Mouse (Mus musculus): ENCODE measurements around the gene Slc51a.

Gene Slc51a

DNA sequence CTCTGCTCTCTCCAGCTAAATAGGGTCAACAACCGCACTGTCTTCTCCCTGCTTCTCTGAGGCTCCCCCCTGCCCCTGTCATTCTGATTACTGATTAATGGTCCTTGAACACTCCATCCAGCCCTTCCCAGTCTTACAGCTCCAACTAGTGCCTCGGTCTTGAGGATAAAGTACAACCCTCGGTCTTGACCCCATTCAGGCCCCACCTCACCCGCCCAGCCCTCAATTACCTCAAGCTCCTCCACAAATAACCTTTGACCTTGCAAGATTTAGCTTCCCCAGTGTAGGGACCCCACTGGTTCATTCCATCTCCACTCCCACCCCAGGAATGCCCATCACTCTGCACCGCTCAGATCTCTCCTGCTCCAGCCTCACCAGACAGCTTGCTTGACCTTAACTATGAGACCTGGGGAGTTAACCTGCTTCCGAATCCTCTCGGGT is 3.2 kb downstream of the Slc51a start:
- in situ Hi-C loops (cut with MboI; ENCODE audit: unreplicated experiment in 2 of 2), result loop anchor here in 1 of 2 experiments (25.0 kb wide), 1 partner anchor 547 kb away; the partner anchor contains the start of genes 0610012G03Rik, Ncbp2 and Pigz

- in situ Hi-C loops (cut with MboI; ENCODE audit: unreplicated experiment in 2 of 2), result loop anchor here in 1 of 2 experiments (25.0 kb wide), 1 partner anchor 542 kb away; the partner anchor contains the start of genes 0610012G03Rik, Ncbp2 and Pigz
Measured at GRCm38 (mm10) chr16:32479415-32479814, 8.3 kb downstream of the Slc51a start.

DNA sequence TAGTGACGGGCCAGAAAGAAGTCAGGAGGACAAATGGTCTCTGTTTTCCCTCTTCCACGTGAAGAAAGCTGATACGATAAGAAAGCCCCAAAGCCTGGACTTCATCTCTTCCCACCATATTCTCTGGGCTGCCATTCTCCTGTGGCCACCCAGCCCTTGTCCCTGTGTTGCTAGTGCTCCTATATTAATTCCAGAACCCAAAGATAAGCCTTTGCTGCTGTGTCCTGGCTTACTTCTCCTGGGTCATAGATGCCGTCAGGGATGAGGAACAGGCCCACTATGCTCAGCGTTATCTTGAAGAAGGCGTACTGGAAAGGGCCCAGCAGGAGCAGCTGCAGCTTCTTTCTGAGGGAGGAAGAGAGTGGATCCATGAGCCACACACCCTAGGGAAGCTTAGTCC is 10.4 kb downstream of the Slc51a start:
- in situ Hi-C loops (cut with MboI; ENCODE audit: unreplicated experiment in 2 of 2), result loop anchor here in 1 of 2 experiments (25.0 kb wide), 1 partner anchor 540 kb away; the partner anchor contains the start of genes 0610012G03Rik, Ncbp2 and Pigz

- in situ Hi-C loops (cut with MboI; ENCODE audit: unreplicated experiment in 2 of 2), result loop anchor here (25.0 kb wide), 1 partner anchor 360 kb away; no protein-coding TSS in a partner anchor
Measured at GRCm38 (mm10) chr16:32472276-32473015, 15.2 kb downstream of the Slc51a start.

DNA sequence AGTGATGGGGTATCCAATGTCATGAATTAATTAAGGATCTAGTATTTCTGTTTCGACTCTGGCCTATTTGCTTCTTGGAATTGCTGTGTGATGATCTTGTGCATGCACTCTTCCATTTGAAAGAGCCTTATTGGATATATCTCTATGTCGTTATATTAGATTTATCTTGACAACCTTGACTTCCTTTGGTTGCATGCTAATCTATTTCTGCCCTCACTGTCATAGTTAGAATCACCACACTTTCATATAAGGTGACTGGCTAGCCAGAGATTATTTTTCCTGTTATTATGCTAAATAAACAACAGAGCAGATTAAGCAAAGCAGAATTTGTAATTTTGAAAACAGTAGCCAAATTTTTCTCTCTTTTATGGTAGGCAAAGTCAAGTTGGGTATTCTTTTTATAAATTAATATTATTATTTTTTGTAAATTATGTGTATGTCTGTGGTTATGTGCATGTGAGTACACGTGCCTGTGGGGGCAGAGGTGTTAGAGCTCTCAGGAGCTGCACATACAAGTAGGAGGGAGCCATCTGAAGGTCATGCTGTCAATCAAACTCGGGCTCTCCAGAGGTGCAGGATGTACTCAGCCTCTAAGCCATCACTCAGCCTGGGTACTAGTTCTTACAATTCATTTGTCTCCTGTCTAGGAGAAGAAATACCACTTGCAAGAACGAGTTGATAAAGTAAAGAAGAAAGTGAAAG is 18.1 kb downstream of the Slc51a start:
- in situ Hi-C loops (cut with MboI; ENCODE audit: unreplicated experiment in 2 of 2), result loop anchor here (10.0 to 25.0 kb wide), 2 partner anchors 95 to 357 kb away; no protein-coding TSS in a partner anchor

DNA sequence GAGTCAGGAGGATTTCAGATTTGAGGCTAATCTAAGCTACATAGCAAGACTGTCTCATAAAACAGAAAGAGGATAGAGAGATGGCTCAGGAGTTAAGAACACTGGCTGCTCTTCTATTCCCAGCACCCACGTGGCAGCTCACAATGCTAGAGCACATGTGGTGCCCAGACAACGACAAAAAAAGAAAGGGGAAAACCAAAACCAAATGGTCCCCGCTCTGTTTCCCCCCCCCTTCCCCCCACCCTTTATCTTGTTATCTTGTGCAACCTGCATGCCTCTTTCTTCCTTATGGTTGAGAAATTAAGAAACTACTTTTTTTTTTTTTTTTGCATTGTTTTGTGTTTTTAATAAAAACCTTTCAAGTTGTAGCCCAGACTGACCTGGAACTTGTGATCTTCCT is 19.2 kb downstream of the Slc51a start:
- in situ Hi-C loops (cut with MboI; ENCODE audit: unreplicated experiment in 2 of 2), result loop anchor here (10.0 to 25.0 kb wide), 2 partner anchors 94 to 356 kb away; no protein-coding TSS in a partner anchor

DNA sequence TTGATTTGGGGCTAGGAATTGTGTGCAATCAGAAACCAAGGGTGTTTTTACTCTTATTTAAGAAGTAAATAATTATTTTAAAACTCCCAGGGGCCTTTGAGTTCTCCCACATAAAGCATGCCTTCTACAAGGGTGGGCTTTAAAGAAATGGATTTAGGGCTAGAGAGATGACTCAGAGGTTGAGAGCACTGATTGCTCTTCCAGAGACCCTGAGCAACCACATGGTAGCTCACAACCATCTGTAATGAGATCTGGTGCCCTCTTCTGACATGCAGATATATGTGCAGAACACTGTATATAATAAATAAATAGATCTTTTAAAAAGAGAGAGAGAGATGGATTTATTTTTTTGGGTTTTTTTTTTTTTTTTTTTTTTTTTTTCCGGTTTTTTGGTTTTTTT is 22.8 kb downstream of the Slc51a start:
- in situ Hi-C loops (cut with MboI; ENCODE audit: unreplicated experiment in 2 of 2), result loop anchor here (5.0 to 25.0 kb wide), 3 partner anchors 90 to 353 kb away; no protein-coding TSS in a partner anchor

DNA sequence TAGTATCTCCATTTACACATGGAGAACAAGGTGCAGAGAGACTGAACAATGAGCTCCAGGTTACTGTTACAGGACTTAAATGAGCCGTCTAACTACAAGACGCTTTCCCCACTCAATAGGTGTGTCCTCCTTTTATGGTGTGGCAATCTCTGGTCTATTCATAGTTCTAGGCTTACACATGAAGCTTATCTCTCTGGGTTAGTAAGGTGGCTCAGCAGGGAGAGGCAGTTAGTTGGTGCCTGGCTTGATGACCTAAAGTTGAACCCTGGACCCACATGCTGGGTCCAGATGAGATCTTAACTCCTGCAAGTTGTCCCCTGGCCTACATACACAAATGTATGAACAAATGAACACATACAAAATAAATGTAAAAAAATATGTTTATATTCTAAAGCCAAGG is 24.3 kb downstream of the Slc51a start:
- in situ Hi-C loops (cut with MboI; ENCODE audit: unreplicated experiment in 2 of 2), result loop anchor here (5.0 to 25.0 kb wide), 3 partner anchors 89 to 351 kb away; no protein-coding TSS in a partner anchor

DNA sequence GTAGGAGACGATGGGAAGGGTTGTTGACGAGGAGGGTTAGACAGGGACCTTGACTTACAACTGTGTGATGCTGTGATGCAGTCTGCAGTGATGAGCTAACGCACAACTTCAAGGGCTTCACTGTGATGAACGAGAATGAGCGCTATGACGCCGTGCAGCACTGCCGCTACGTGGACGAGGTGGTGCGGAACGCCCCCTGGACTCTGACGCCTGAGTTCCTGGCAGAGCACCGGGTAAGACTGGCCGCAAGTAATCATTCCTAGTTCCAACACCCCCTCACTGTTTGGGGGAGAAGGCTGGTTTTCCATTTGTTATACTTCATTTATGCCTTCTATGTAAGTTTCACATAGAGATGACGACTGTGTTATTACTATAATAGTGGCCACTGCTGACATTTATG is 24.7 kb downstream of the Slc51a start:
- in situ Hi-C loops (cut with MboI; ENCODE audit: unreplicated experiment in 2 of 2), result loop anchor here (5.0 to 25.0 kb wide), 3 partner anchors 88 to 351 kb away; no protein-coding TSS in a partner anchor

GRCm38 (mm10) chr16:32461713-32462112 is 26.0 kb downstream of the Slc51a start:
- in situ Hi-C loops (cut with MboI; ENCODE audit: unreplicated experiment in 2 of 2), result loop anchor here (5.0 to 25.0 kb wide), 3 partner anchors 87 to 349 kb away; no protein-coding TSS in a partner anchor

DNA sequence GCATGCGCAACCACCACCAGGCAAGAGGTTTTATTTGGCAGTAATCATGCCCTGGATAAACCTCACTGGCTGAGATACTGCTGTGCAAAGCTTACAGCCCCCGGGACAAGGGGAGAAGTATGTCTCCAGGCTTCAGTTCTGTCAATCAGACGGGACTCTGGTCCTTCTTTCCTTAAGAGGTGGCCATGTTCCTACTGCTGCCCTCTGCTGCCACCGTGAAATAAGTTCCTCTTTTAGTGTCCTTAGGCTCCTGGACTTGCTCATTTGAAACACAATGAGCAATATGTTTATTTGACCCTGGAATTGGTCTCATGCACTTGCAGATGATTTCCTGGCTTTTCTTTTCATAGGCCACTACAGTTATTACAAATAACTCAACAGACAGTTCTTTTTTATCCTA is 27.2 kb downstream of the Slc51a start:
- in situ Hi-C loops (cut with MboI; ENCODE audit: unreplicated experiment in 2 of 2), result loop anchor here (5.0 to 25.0 kb wide), 3 partner anchors 86 to 348 kb away; no protein-coding TSS in a partner anchor

- in situ Hi-C loops (cut with MboI; ENCODE audit: unreplicated experiment in 2 of 2), result loop anchor here (5.0 to 25.0 kb wide), 3 partner anchors 63 to 345 kb away; no protein-coding TSS in a partner anchor
Measured at GRCm38 (mm10) chr16:32457589-32458386, 29.9 kb downstream of the Slc51a start.

GRCm38 (mm10) chr16:32456761-32457160 is 30.9 kb downstream of the Slc51a start:
- in situ Hi-C loops (cut with MboI; ENCODE audit: unreplicated experiment in 2 of 2), result loop anchor here (5.0 to 25.0 kb wide), 3 partner anchors 62 to 344 kb away; no protein-coding TSS in a partner anchor

DNA sequence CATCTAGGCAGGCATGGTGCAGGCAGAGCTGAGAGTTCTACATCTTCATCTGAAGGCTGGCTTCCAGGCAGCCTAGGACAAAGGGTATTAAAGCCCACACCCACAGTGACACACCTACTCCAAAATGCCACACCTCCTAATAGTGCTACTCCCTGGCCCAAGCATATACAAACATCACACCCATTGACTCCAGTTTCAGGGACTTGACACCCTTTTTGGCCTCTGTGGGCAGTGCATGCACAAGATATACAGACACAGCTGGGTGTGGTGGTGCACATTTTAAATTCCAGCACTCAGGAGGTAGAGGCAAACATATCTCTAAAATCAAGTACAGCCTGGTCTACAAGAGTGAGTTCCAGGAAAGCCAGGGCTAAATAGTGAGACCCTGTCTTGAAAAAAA is 31.6 kb downstream of the Slc51a start:
- in situ Hi-C loops (cut with MboI; ENCODE audit: unreplicated experiment in 2 of 2), result loop anchor here (5.0 to 25.0 kb wide), 3 partner anchors 61 to 344 kb away; no protein-coding TSS in a partner anchor

DNA sequence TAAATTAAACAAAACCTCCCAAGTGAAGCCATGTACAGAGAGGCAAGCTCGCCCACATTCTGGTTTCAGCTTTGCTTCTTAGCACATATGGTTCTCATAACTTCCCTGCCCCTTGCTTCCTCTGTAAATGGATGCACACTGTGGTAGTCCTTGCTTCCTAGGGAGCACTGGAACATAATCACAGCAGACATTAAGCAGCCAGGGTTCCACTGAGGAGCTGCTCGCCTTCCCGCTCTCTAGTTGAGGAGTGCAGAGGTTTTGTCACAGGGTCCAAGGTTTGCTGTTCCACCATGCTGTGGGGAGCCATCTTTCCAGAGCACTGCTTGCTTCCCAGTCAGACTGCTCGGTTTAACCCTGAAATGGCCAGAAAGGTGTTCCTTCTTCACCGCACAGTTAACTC is 33.0 kb downstream of the Slc51a start:
- in situ Hi-C loops (cut with MboI; ENCODE audit: unreplicated experiment in 2 of 2), result loop anchor here (5.0 to 25.0 kb wide), 3 partner anchors 60 to 342 kb away; no protein-coding TSS in a partner anchor

DNA sequence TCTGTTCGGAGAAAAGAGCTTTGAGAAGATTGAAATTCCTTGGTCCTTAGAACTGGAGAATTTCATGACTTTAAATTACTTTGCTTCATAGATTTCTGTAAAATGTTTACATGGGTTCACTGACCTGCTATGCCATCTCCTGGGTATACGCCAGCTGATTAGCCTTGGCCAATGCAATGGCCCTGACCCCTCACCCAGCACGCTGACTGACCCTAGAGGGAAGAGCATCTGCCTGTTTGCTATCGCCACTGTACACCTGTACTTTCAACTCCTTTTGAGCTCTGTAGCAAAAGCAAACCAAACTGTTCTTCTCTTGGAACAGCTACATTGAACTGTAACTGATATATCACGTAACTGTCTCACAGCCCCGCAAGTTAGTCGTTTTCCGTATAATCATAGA is 34.6 kb downstream of the Slc51a start:
- in situ Hi-C loops (cut with MboI; ENCODE audit: unreplicated experiment in 2 of 2), result loop anchor here (10.0 to 25.0 kb wide), 2 partner anchors 58 to 341 kb away; no protein-coding TSS in a partner anchor

- in situ Hi-C loops (cut with MboI; ENCODE audit: unreplicated experiment in 2 of 2), result loop anchor here (10.0 to 25.0 kb wide), 2 partner anchors 55 to 338 kb away; no protein-coding TSS in a partner anchor
Measured at GRCm38 (mm10) chr16:32450133-32450532, 37.5 kb downstream of the Slc51a start.

DNA sequence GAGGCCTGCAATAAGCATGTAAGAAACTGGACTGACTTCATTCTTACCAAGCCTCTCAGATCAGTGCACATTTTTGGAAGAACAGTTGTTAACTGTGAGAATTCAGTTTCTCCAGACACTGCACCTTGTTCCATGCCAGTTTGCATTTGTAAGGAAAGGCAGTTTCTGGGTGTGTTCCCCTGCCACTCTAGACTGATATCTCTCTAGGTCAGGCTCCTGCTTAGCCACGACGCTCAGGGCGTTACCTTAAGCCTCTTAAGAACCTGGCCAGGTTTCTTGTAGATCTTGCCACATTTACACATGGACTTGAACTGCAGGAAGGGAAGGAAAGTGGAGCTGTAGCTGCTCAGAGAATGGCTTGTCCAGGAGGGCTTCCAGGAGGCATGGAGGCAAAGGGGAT is 38.0 kb downstream of the Slc51a start:
- in situ Hi-C loops (cut with MboI; ENCODE audit: unreplicated experiment in 2 of 2), result loop anchor here (10.0 to 25.0 kb wide), 2 partner anchors 55 to 337 kb away; no protein-coding TSS in a partner anchor

DNA sequence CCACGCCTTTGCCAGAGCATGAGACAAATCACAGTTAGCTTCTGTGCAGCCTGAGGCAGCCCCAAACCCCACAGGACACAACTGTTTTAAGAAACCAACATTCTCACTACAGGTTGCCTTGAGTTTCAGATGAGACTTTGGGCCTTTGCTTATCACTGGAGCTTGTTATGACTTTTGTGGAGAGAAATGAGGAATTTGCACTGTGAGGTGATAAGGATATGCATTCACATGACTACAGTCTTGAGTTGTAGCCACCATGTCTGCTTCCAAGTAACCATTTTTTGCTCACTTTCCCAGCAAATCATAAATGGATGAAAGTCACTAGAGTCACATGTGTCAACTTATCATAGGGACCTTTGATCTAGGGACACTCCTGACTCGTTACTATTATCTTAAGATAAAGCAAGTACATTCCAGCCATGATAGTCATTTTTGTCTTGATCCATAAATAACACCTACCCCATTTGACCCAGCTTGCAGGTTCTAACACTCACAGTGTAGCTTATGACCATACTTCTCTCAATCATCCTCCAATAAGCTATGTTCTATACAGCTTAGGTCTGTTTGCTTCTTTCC is 41.0 kb downstream of the Slc51a start:
- in situ Hi-C loops (cut with MboI; ENCODE audit: unreplicated experiment in 2 of 2), result no loop called here
